Mouse (Mus musculus): ENCODE measurements around the gene Sos2. TPM values are rescaled to one million over a fixed set of nuclear protein-coding genes. Genes with fewer than 3 reads are reported as not detected.
"Not testable (repeated sequence)": the region's sequence is repeated elsewhere in the genome, so short reads cannot be mapped to it uniquely, and the experiment has no call there.

The Sos2 gene
- polyA plus RNA-seq, 1 experiment from 2014 or later, result 12.1 TPM

DNA sequence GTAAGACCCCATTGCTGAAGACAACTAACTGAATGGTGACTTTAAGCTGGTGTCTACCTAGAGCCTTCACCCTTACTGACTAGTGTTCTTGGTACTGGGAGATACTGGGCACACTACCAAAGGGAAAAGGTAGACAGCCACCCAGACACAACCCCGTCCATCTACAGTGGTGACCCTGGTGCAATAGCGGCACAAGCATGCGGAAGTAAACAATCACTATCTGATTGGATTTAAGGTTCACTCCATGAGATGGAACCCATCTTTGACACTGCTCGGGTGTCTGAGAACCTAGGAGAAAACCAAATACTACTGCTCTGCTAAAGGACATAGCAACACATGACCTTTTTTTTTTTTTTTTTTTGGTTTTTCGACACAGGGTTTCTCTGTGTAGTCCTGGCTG lies 20.0 kb downstream of the Sos2 start:
- Histone ChIP-seq H3K9me3 (replicated peaks) (no peaks in the 10 kb centered on the region; the same call in 1 of the 2 replicates), H3K4me2 (replicated peaks) (no peak overlapping the region), H3K27ac (no peak overlapping the region), H3K27me3 (no peaks in the 10 kb centered on the region), H3K36me3 (peaks cover 12% of the 10 kb centered on the region; the same call in 1 of the 2 replicates), H3K4me1 (no peaks in the 10 kb centered on the region), H3K9ac (no peak overlapping the region), H3K4me3 (no peak overlapping the region)
- WGBS, result 93% methylated on average over 5 of the region's 5 CpGs
- ATAC-seq (ENCODE audit: low FRiP score), result no peak

DNA sequence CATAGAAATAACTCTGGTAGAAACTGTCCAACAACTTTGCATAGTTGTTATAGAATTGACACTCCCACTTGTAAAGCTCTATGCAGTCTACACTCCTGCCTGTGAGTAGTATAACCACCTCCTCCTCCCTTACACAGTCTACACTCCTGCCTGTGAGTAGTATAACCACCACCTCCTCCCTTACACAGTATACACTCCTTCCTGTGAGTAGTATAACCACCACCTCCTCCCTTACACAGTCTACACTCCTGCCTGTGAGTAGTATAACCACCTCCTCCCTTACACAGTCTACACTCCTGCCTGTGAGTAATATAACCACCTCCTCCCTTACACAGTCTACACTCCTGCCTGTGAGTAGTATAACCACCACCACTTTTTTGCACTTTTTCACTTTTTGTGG lies 27.7 kb downstream of the Sos2 start:
- H3K4me3 ChIP-seq; H3K27me3 ChIP-seq; H3K9me3 ChIP-seq (replicated peaks); H3K4me2 ChIP-seq (replicated peaks); H3K9ac ChIP-seq; H3K27ac ChIP-seq; H3K4me1 ChIP-seq: not testable (repeated sequence)
- peaks cover 19% of the 10 kb centered on the region for H3K36me3 ChIP-seq
- peak; percentile 89 for ATAC-seq (ENCODE audit: low FRiP score)

DNA sequence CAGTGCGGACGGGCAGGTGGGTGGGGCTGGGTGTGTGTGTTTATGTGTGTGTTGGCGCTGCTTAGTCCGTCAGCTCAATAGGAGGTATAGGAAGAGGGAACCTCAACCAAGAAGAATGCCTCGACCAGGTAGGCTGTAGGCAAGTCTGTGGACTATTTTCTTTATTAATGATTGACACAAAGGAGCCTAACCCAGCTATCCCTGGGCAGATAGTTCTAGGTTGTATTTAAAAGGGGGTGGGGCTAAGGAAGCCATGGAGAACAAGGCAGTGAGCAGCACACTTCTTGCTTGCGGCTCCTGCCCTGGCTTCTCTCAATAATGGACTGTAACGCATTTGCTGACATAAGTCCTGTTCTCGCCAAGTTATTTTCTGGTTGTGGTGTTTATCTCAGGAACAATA lies 32.1 kb downstream of the Sos2 start:
- Histone ChIP-seq H3K4me3 (no peak overlapping the region), H3K9me3 (replicated peaks) (peaks cover 6% of the 10 kb centered on the region; the same call in 1 of the 2 replicates), H3K4me1 (no peaks in the 10 kb centered on the region), H3K27ac (no peak overlapping the region), H3K27me3 (no peaks in the 10 kb centered on the region), H3K36me3 (peaks cover 33% of the 10 kb centered on the region), H3K4me2 (replicated peaks) (no peak overlapping the region), H3K9ac (no peak overlapping the region)
- WGBS, result 91% methylated on average over 8 of the region's 8 CpGs
- no peak for ATAC-seq (ENCODE audit: low FRiP score)

DNA sequence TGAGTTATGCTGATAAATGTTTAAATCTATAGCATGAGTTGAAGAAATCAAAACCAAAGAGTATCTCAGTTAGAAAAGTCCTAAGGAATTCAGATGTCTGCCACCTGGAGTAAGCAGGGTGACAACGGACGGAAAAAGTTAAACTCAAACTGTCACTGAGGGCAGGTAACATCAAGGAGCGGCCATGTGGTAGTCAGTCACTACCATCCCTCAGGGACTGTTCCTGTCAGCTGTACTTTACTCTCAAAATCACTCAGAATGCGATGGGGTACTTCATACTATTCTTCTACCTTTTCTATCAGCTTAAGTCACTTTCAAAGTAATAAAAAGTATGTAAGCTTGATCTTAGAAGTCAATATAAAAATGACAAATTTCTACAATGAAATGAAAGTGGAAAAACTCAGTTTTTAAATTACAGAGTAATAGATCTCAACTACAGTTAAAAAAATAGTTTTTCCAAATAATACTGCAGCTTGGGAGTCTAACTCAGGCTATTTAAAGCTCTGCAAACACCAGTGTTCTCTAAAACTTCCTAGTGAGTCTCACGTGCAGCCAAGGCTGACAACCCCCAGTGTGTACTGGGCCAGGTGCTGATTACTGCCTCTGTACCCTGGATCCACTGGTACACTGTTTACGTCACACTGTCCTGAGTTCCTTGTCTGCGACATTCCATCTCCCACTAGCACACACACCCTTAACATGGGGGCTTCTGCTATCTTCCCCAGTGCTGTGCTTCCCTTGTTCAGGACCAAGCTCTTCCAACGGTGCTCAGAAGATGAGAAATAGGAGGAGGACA lies 35.6 kb downstream of the Sos2 start:
- 88% methylated on average over 8 of the region's 8 CpGs for WGBS
- ATAC-seq (ENCODE audit: low FRiP score), result no peak
- H3K36me3 ChIP-seq, result peaks cover 17% of the 10 kb centered on the region
- H3K4me3 ChIP-seq, result no peak overlapping the region
- no peaks in the 10 kb centered on the region for H3K4me1 ChIP-seq
- no peaks in the 10 kb centered on the region for H3K9me3 ChIP-seq (replicated peaks)
- H3K4me2 ChIP-seq (replicated peaks), result no peak overlapping the region
- H3K27me3 ChIP-seq, result no peaks in the 10 kb centered on the region
- H3K27ac ChIP-seq, result no peak overlapping the region
- H3K9ac ChIP-seq, result no peak overlapping the region

DNA sequence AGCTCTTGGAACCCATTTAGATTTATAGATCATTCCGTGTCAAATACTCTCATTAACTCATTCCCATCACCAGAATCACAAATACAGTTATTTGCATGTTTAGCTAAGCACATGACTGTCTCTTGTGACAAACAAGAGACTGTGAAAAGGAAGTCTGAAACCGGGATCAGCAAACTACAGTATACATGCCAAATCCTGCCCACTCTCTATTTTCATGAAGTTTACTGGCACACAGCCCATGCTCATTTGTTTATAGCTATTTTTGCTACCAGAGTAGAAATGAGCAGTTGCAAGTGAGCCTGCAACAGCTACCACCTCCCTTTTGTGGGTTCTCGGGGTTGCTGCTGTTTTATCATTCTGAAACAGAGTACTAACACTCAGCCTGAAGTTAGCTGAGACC lies 36.8 kb downstream of the Sos2 start:
- peaks cover 21% of the 10 kb centered on the region for H3K36me3 ChIP-seq
- H3K9ac ChIP-seq, result no peak overlapping the region
- H3K4me2 ChIP-seq (replicated peaks), result no peak overlapping the region
- no peak for ATAC-seq (ENCODE audit: low FRiP score)
- no peak overlapping the region for H3K27ac ChIP-seq
- H3K9me3 ChIP-seq (replicated peaks), result no peaks in the 10 kb centered on the region
- no peaks in the 10 kb centered on the region for H3K27me3 ChIP-seq
- no peak overlapping the region for H3K4me3 ChIP-seq
- WGBS, result 87% methylated on average over 3 of the region's 3 CpGs
- no peaks in the 10 kb centered on the region for H3K4me1 ChIP-seq

DNA sequence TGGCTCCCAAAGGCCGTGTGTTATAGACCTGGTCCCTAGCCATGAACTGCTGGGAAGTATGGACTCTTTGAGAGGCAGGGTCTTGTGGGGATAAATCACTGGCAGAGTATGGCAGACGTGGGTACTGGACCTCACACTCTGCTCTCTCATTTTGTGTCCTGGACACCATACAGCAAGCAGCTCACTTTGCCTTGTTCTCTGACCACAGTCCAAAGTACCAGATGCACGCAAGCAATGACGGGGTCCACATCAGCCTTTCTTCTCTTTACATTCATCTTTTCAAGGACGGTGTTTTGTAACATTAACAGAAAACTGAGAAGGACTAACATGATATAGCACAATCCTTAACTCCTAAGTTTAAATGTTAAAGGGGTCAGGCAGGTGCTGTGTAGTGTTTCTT lies 38.8 kb downstream of the Sos2 start:
- no peak overlapping the region for H3K9ac ChIP-seq
- no peaks in the 10 kb centered on the region for H3K27me3 ChIP-seq
- H3K4me2 ChIP-seq (replicated peaks), result no peak overlapping the region
- H3K36me3 ChIP-seq, result peaks cover 35% of the 10 kb centered on the region
- no peaks in the 10 kb centered on the region for H3K4me1 ChIP-seq
- H3K9me3 ChIP-seq (replicated peaks), result no peaks in the 10 kb centered on the region
- WGBS, result 90% methylated on average over 5 of the region's 5 CpGs
- H3K4me3 ChIP-seq, result no peak overlapping the region
- no peak overlapping the region for H3K27ac ChIP-seq
- no peak for ATAC-seq (ENCODE audit: low FRiP score)

DNA sequence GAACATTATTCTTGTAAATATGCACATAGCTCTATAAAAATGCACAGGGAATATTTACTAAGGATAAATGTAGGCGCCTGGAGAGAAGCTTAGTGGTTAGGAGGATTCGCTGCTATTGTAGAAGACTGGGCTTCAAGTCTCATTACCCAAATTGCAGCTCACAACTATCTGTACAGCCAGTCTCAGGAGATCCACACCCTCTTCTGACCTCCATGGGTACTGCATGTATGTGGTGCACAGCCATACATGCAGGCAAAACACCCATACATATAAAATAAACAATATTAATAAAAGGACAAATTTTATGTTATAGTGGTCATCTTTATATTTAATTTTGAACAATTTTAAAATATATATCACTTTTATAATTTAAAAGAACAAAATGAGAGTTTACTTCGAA lies 46.9 kb downstream of the Sos2 start:
- Histone ChIP-seq H3K4me2 (replicated peaks) (no peak overlapping the region), H3K36me3 (peaks cover 22% of the 10 kb centered on the region), H3K4me1 (no peaks in the 10 kb centered on the region), H3K9ac (no peak overlapping the region), H3K9me3 (replicated peaks) (no peaks in the 10 kb centered on the region), H3K4me3 (no peak overlapping the region), H3K27ac (no peak overlapping the region), H3K27me3 (no peaks in the 10 kb centered on the region)
- 94% methylated on average over 3 of the region's 3 CpGs for WGBS
- no peak for ATAC-seq (ENCODE audit: low FRiP score)

DNA sequence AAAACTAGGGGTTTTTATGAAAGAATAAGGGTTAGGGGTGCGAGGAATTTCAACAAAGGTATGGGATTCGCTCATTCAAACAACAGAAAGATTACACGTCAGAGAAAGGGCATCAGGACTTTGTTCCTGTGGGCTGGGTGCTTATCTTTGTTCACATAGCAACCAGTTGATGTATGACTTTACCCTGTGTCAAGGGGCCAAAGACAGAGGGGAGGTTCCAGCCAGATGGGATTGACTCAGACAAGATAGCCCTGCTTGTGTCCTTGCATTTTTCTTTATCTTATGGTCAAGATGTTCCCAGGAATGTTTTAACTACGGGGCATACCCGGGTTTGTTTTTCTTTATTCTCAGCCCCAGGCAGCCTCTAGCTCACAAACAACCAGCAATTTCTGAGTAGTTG lies 63.1 kb downstream of the Sos2 start:
- H3K4me1 ChIP-seq; H3K27ac ChIP-seq; H3K4me2 ChIP-seq (replicated peaks); ATAC-seq (ENCODE audit: low FRiP score); H3K4me3 ChIP-seq; H3K9me3 ChIP-seq (replicated peaks); H3K9ac ChIP-seq; H3K27me3 ChIP-seq: not testable (repeated sequence)
- WGBS, result 91% methylated on average over 5 of the region's 5 CpGs
- peaks cover 31% of the 10 kb centered on the region for H3K36me3 ChIP-seq

DNA sequence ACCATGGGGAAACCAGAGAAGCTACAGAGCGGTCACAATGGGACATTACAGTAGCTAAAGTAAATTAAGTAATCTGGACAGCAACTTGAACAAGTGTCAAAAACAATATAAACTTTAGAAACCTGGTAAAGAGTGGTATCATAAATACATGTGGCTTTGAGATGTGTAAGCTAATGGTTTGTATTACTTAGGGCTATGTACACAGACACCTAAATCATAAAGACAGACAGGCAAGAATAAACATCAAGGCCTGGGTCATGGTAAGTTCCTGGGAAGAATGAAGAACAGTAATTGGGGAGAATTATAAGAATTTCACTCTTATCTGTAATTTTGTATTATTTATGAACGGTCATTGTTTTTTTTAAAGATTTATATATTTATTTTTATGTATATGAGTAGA lies 77.3 kb downstream of the Sos2 start:
- peaks cover 22% of the 10 kb centered on the region for H3K36me3 ChIP-seq
- no peaks in the 10 kb centered on the region for H3K27me3 ChIP-seq
- H3K27ac ChIP-seq, result no peak overlapping the region
- H3K9me3 ChIP-seq (replicated peaks), result no peaks in the 10 kb centered on the region
- WGBS, result 97% methylated on average over 2 of the region's 2 CpGs
- no peak overlapping the region for H3K9ac ChIP-seq
- no peak overlapping the region for H3K4me2 ChIP-seq (replicated peaks)
- H3K4me1 ChIP-seq, result no peaks in the 10 kb centered on the region
- no peak for ATAC-seq (ENCODE audit: low FRiP score)
- no peak overlapping the region for H3K4me3 ChIP-seq

DNA sequence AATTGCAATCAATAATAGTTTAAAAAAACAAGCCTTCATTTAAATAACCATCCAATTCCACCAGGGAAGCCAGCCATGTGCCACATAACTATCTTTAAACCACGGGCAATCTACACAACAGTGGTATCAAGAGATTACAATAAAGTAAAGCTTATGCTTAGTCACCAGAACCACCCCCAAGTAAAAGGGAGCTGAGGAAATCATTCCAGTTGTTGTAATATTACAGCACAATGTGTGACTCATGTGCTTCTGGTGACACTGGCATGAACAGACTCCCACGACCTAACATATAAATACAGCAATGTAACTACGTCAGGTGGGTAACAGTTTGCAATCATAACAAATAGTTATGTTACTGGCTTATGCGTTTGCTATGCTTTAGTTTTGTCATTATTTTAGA lies 84.2 kb downstream of the Sos2 start:
- no peak overlapping the region for H3K9ac ChIP-seq
- WGBS, result 95% methylated on average over 4 of the region's 4 CpGs
- H3K4me3 ChIP-seq, result no peak overlapping the region
- H3K27ac ChIP-seq, result no peak overlapping the region
- ATAC-seq (ENCODE audit: low FRiP score), result no peak
- H3K9me3 ChIP-seq (replicated peaks), result no peaks in the 10 kb centered on the region
- no peaks in the 10 kb centered on the region for H3K4me1 ChIP-seq
- no peaks in the 10 kb centered on the region for H3K27me3 ChIP-seq
- H3K36me3 ChIP-seq, result peaks cover 9% of the 10 kb centered on the region
- no peak overlapping the region for H3K4me2 ChIP-seq (replicated peaks)

DNA sequence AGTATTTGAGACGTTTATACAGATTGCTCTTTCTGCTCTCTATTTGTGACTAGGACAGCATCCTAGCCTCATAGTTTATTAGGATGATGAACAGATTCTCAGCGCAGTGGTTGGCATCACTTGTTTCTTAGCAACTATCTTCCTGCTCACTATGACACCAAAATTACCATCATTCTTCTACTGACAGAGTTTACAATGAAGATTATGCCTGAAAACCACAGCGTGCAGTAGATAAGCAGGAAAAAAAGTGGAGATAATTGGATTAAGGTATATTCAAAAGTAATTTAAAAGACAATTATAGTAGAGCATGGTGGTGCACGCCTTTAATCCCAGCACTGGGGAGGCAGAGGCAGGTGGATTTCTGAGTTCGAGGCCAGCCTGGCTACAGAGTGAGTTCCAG lies 88.5 kb downstream of the Sos2 start:
- peaks cover 19% of the 10 kb centered on the region for H3K36me3 ChIP-seq
- H3K9me3 ChIP-seq (replicated peaks), result no peaks in the 10 kb centered on the region
- H3K4me3 ChIP-seq, result no peak overlapping the region
- no peaks in the 10 kb centered on the region for H3K27me3 ChIP-seq
- no peak overlapping the region for H3K9ac ChIP-seq
- no peak overlapping the region for H3K4me2 ChIP-seq (replicated peaks)
- no peak for ATAC-seq (ENCODE audit: low FRiP score)
- 92% methylated on average over 5 of the region's 5 CpGs for WGBS
- H3K27ac ChIP-seq, result no peak overlapping the region
- H3K4me1 ChIP-seq, result no peaks in the 10 kb centered on the region

DNA sequence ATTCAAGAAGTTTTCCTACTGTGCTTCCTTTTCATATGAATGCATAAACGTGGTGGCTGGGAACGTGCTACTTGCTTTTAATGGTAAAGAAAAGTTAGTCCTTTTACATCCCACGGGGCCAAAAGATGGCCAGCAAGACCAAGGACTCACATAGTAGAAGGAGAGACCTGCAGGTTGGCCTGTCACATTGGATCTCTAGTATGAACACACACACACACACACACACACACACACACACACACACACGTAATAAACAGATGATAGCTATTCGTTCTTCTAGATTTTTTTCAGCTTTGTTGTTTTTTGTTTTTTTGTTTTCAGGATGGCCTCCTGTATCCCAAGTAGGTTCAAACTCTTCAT lies 98.4 kb downstream of the Sos2 start:
- peaks cover 36% of the 10 kb centered on the region for H3K36me3 ChIP-seq
- H3K4me1 ChIP-seq, result peaks cover 15% of the 10 kb centered on the region; the same call in 1 of the 2 replicates
- peak overlapping the region; percentile 71 for H3K27ac ChIP-seq
- H3K9me3 ChIP-seq (replicated peaks), result no peaks in the 10 kb centered on the region
- no peaks in the 10 kb centered on the region for H3K27me3 ChIP-seq
- H3K9ac ChIP-seq, result peak overlapping the region; percentile 79
- 43% methylated on average over 5 of the region's 5 CpGs for WGBS
- H3K4me3 ChIP-seq, result peak overlapping the region; percentile 81
- ATAC-seq (ENCODE audit: low FRiP score), result peak; percentile 27
- peak overlapping the region; percentile 63 for H3K4me2 ChIP-seq (replicated peaks)

DNA sequence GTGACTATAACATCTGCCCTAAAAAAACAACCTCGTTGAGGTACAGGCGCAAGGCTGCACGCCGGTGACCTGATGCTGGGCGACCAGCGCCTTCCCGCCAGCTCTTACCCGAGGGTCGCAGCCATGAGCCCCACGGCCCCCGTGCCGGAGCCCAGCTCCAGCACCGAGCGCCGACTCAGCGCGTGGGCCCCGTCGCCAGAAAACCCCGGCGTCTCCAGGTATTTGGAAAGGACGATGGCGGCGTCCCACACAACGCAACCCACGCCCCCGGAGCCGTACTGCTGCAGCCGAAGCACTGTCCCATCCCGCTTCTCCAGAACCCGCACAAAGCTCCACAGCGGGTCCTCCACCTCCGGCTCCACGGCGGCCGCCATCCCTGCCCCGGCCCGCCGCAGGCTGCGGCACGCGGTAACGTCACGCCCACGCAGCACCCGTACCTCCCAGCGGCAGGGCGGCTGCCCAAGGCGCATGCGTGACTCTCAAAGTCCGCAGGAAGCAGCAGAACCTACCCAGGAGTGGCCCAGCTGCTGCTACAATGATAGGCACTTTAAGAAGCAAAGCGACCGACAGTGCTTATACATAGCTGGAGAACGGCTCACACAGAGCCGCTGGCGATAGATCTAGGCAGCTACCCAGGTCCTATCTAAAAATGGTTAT lies 98.9 kb downstream of the Sos2 start, which contains the start of gene Vcpkmt:
Vcpkmt (minus strand) TSS at position 416 of the 657 bp plus-strand sequence.
- H3K27ac ChIP-seq, result peak within 1 kb of the TSS; percentile 71
- H3K27me3 ChIP-seq, result no peaks in the 10 kb centered on the region
- under 1% methylated on average over 56 of the region's 56 CpGs for WGBS
- peaks cover 40% of the 10 kb centered on the region for H3K36me3 ChIP-seq
- H3K4me1 ChIP-seq, result peaks cover 15% of the 10 kb centered on the region; the same call in 1 of the 2 replicates
- H3K9me3 ChIP-seq (replicated peaks), result no peaks in the 10 kb centered on the region
- peak within 1 kb of the TSS; percentile 79 for H3K9ac ChIP-seq
- H3K4me3 ChIP-seq, result peak within 1 kb of the TSS; percentile 81
- peak; percentile 98 for ATAC-seq (ENCODE audit: low FRiP score)
- peak within 1 kb of the TSS; percentile 63 for H3K4me2 ChIP-seq (replicated peaks)
